Comparison of ENCODE assay signal across 18 mouse cellular contexts in genomic region chr2:62928065-62928464, GRCm38 (mm10).
"Had no signal": no experiment of that assay in that cellular context is flagged by ENCODE, and none has a peak within 500 bp of the region (broad histone marks: within the 10 kb centered on the region; RNA-seq: fewer than 3 reads in every experiment).

No protein-coding gene starts in this region.

- H3K27ac ChIP-seq: lung, embryonic 15.5 days; macrophage; midbrain, embryonic 10.5 days; midbrain, embryonic 12.5 days; neural tube, embryonic 12.5 days; stomach, embryonic 15.5 days; stomach, postnatal 0 days had no signal

- H3K4me2 ChIP-seq: lung, embryonic 15.5 days; midbrain, embryonic 12.5 days; neural tube, embryonic 12.5 days; stomach, embryonic 15.5 days had no signal

- ATAC-seq: lung, postnatal 0 days; midbrain, embryonic 16.5 days had no signal

- H3K9me3 ChIP-seq: lung, embryonic 15.5 days; megakaryocyte, embryonic 14.5 days; midbrain, embryonic 10.5 days; midbrain, embryonic 12.5 days; neural tube, embryonic 12.5 days; stomach, embryonic 15.5 days had no signal

- DNase-seq: lung, adult 2 months; lung, postnatal 14 days; lung, postnatal 36 days; midbrain, embryonic 14.5 days; right cerebral cortex, postnatal 14 days; thymus, adult 2 months; thymus, postnatal 25 days; thymus, postnatal 4 days had no signal

- H3K27me3 ChIP-seq: lung, embryonic 15.5 days; megakaryocyte, embryonic 14.5 days; midbrain, embryonic 12.5 days; neural tube, embryonic 12.5 days; stomach, embryonic 15.5 days had no signal

- H3K36me3 ChIP-seq: lung, embryonic 15.5 days; midbrain, embryonic 10.5 days; midbrain, embryonic 12.5 days; neural tube, embryonic 12.5 days; stomach, embryonic 15.5 days had no signal

- H3K9ac ChIP-seq: lung, embryonic 15.5 days; midbrain, embryonic 12.5 days; neural tube, embryonic 12.5 days; stomach, embryonic 15.5 days had no signal

- H3K4me1 ChIP-seq: lung, embryonic 15.5 days; megakaryocyte, embryonic 14.5 days; midbrain, embryonic 10.5 days; midbrain, embryonic 12.5 days; neural tube, embryonic 12.5 days; stomach, embryonic 15.5 days had no signal

- H3K4me3 ChIP-seq: lung, embryonic 15.5 days; megakaryocyte, embryonic 14.5 days; midbrain, embryonic 10.5 days; midbrain, embryonic 12.5 days; neural tube, embryonic 12.5 days; stomach, embryonic 15.5 days had no signal
